Mouse (Mus musculus): Measurements from ENCODE around the gene Nanos2. TPM values are rescaled to one million over a fixed set of nuclear protein-coding genes. Genes with fewer than 3 reads are reported as not detected.

Gene Nanos2
- total RNA-seq, 4 experiments from 2014 or later: 0.53 to 1.3 (median 1.0) TPM

- no peak for DNase-seq (ENCODE audit: low spot score in 2 of 2)
Measured at GRCm38 (mm10) chr7:19016042-19016441, 28.8 kb downstream of the Nanos2 start.

- no peak for DNase-seq (ENCODE audit: low spot score in 2 of 2)
Measured at GRCm38 (mm10) chr7:19017909-19018308, 30.7 kb downstream of the Nanos2 start.

DNA sequence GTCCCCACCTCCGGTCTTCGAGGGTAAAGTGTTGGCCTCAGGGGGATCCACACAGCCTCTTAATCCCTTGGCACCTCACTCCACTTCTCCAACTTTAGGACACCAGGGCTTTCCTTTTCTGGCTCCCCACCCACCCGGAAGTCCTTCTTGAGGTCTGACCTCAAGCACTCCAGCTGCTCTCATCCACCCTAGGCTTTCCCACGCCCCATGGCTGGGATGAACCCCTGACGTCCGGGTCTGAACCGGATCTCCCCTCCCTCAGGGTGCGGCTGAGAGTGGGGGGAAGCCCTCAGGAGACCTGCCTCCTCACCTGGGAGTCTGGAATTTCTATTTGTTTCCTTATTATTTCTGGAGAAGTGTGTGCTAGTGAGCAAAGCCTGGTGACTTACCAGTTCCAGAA lies 33.8 kb downstream of the Nanos2 start:
- no peak for DNase-seq (ENCODE audit: low spot score in 2 of 2)

- no peak for DNase-seq (ENCODE audit: low spot score in 2 of 2)
Measured at GRCm38 (mm10) chr7:19022189-19022958, 35.2 kb downstream of the Nanos2 start.

- peak in 1 of 2 experiments; percentile 54 for DNase-seq (ENCODE audit: low spot score in 2 of 2)
Measured at GRCm38 (mm10) chr7:19023357-19023814, 36.2 kb downstream of the Nanos2 start, which contains the start of gene Foxa3. Foxa3 (minus strand) TSS chr7:19023538.

DNA sequence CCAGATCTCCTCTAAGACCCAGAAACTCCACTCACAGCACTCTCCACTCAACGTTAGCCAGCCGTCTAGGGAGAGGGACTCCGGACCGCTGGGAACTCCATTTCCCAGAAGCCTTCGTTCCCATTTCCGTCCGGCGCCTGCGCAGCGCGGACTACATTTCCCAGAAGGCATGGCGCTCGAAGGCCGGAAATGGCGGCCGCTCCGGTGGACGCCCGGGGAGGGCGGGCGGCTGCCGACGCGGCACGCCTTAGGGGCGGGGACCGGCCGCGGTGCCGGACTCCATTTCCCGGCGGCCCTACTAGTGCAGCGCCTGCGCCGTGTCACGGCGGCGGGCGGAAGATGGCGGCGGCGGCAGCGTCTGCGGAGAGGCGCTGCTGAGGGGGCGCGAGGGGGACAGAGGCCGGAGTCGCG lies 36.9 kb downstream of the Nanos2 start, which contains the start of gene Sympk:
Gene Sympk, plus strand, starts transcription at position 282 of the 411 bp plus-strand sequence.
- DNase-seq (ENCODE audit: low spot score in 2 of 2): peak; percentile 81 to 94

DNA sequence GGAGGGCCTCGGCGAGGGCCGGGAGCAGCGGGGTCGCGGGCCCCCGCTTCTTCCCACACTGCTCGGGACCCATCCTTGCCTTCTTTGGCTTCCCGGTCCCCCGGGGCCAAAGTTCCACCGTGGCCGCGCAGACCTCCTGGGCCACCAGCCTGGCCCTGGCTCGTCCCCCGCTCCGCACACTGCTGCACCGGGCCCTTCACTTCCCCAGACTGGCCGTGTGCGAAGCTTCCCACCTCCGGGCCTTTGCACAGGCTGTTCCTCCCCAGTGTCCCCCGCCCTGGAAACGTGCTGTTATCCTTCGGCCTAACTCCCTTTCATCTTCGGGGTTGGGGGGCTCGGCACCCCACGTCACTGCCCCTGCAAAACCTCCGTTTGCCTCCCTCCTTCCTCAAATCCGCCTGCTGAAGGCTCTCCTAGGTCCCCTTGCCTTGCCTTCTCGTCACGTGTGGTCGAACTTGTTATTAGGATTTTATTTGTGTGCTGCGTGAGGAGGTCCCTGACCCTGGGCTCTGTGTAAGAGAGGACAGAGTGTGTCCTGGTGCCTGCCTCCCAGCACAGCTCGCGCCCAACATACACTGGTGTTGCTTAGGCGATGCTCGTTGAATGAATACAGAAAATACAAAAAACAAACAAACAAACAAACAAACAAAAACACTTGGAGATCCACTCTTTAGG lies 37.5 kb downstream of the Nanos2 start:
- DNase-seq (ENCODE audit: low spot score in 2 of 2): no peak

GRCm38 (mm10) chr7:19028067-19028466 lies 40.9 kb downstream of the Nanos2 start:
- DNase-seq (ENCODE audit: low spot score in 2 of 2): no peak

GRCm38 (mm10) chr7:19029084-19029653 lies 42.0 kb downstream of the Nanos2 start:
- no peak for DNase-seq (ENCODE audit: low spot score in 2 of 2)

- DNase-seq (ENCODE audit: low spot score in 2 of 2): no peak
Measured at GRCm38 (mm10) chr7:19031641-19032040, 44.4 kb downstream of the Nanos2 start.

Other genes starting within 250 kb of the Nanos2 start
- not detected for gene Psg19, start 188.9 kb upstream of the Nanos2 start, total RNA-seq (2022)
- not detected for gene Psg17, start 165.8 kb upstream of the Nanos2 start, total RNA-seq (2022)
- gene Mill2, start 147.4 kb upstream of the Nanos2 start, total RNA-seq (2022): 1 to 10 TPM; 1.5 to 2.2 (median 1.9) TPM
- 10 to 100 TPM in 3 of 4 experiments, 1 to 10 TPM in 1; 9.4 to 15.3 (median 12.8) TPM for gene Pglyrp1, start 116.1 kb upstream of the Nanos2 start, total RNA-seq (2022)
- gene Ccdc61, start 77.0 kb upstream of the Nanos2 start, total RNA-seq (2022): 10 to 100 TPM; 11.5 to 12.8 (median 12.2) TPM
- gene Nova2, start 61.5 kb upstream of the Nanos2 start, total RNA-seq (2022): 10 to 100 TPM; 67.1 to 75.1 (median 69.9) TPM
- 10 to 100 TPM; 54.2 to 60.5 (median 57.6) TPM for gene Mypop, start 3.8 kb downstream of the Nanos2 start, total RNA-seq (2022)
- 10 to 100 TPM; 51.2 to 54.1 (median 53.2) TPM for gene Irf2bp1, start 16.6 kb downstream of the Nanos2 start, total RNA-seq (2022)
- gene Foxa3, start 36.1 kb downstream of the Nanos2 start, total RNA-seq (2022): not detected
- gene Sympk, start 37.0 kb downstream of the Nanos2 start, total RNA-seq (2022): 100 to 1,000 TPM; 104 to 113 (median 111) TPM
- under 1 TPM in 3 of 4 experiments, not detected in 1; 0.24 to 0.79 (median 0.32) TPM for gene Rsph6a, start 67.3 kb downstream of the Nanos2 start, total RNA-seq (2022)
- gene Dmwd, start 88.8 kb downstream of the Nanos2 start, total RNA-seq (2022): 100 to 1,000 TPM; 139 to 148 (median 143) TPM
- 10 to 100 TPM; 25.0 to 39.7 (median 31.6) TPM for gene Dmpk, start 96.4 kb downstream of the Nanos2 start, total RNA-seq (2022)
- 1 to 10 TPM; 2.0 to 2.5 (median 2.3) TPM for gene Six5, start 107.2 kb downstream of the Nanos2 start, total RNA-seq (2022)
- under 1 TPM in 3 of 4 experiments, not detected in 1; 0.37 to 0.68 (median 0.48) TPM for gene Gm4969, start 131.0 kb downstream of the Nanos2 start, total RNA-seq (2022)
- gene Fbxo46, start 132.5 kb downstream of the Nanos2 start, total RNA-seq (2022): 10 to 100 TPM; 13.2 to 15.7 (median 14.2) TPM
- 10 to 100 TPM; 16.5 to 19.2 (median 18.6) TPM for gene Qpctl, start 161.9 kb downstream of the Nanos2 start, total RNA-seq (2022)
- gene Snrpd2, start 162.3 kb downstream of the Nanos2 start, total RNA-seq (2022): 10 to 100 TPM; 73.5 to 79.4 (median 76.1) TPM
- gene Gipr, start 178.7 kb downstream of the Nanos2 start, total RNA-seq (2022): 1 to 10 TPM; 1.2 to 2.5 (median 1.5) TPM
- gene Eml2, start 189.0 kb downstream of the Nanos2 start, total RNA-seq (2022): 100 to 1,000 TPM; 159 to 188 (median 167) TPM
- gene Gpr4, start 225.1 kb downstream of the Nanos2 start, total RNA-seq (2022): 1 to 10 TPM; 2.2 to 2.7 (median 2.5) TPM
- gene Opa3, start 240.9 kb downstream of the Nanos2 start, total RNA-seq (2022): 10 to 100 TPM; 40.2 to 46.7 (median 43.1) TPM

Measured in left cerebral cortex, adult 8-10 months (tissue).